9 mouse cellular contexts compared by ENCODE assay signal in genomic region chr5:93000774-93001757, GRCm38 (mm10). TPM values are rescaled to one million over a fixed set of nuclear protein-coding genes. Genes with fewer than 3 reads are reported as not detected.
DNase-seq lines count a peak whose midpoint lies in the region; ATAC-seq and TF ChIP-seq lines count a peak whose summit lies in the region.
"Had no signal": no experiment of that assay in that cellular context is flagged by ENCODE, and none has a peak within 500 bp of the region (broad histone marks: within the 10 kb centered on the region; RNA-seq: fewer than 3 reads in every experiment).

No protein-coding gene starts in this region.

- peak; percentile 38; the same call in 1 of the 2 replicates for ATAC-seq in forebrain, postnatal 0 days
- ATAC-seq in forebrain, embryonic 11.5 days (replicated peaks; ENCODE audit: low FRiP score) = no peak
- ATAC-seq in embryonic facial prominence, embryonic 12.5 days (ENCODE audit: insufficient number of reproducible peaks, insufficient read depth, low FRiP score, low TSS enrichment) = no peak
- ATAC-seq in heart, postnatal 0 days (ENCODE audit: insufficient read depth, low read depth) = peak; percentile 43; the same call in 1 of the 2 replicates

- no peak for TF ChIP-seq CTCF in forebrain, postnatal 0 days (IDR thresholded peaks at IDR 0.05; ENCODE audit: low read depth)
- no peak for TF ChIP-seq CTCF in heart, postnatal 0 days (IDR thresholded peaks at IDR 0.05; ENCODE audit: low read depth)
- TF ChIP-seq CTCF in left cerebral cortex, adult 2 months (IDR thresholded peaks at IDR 0.05) = no peak

- no peaks in the 10 kb centered on the region for H3K4me1 ChIP-seq in forebrain, postnatal 0 days (ENCODE audit: insufficient read depth)
- no peaks in the 10 kb centered on the region for H3K4me1 ChIP-seq in forebrain, embryonic 11.5 days (replicated peaks; ENCODE audit: control insufficient read depth, insufficient read depth, low read length)
- H3K4me1 ChIP-seq in embryonic facial prominence, embryonic 12.5 days = peaks cover 51% of the 10 kb centered on the region
- H3K4me1 ChIP-seq in heart, postnatal 0 days (ENCODE audit: control insufficient read depth, insufficient read depth) = peaks cover 5% of the 10 kb centered on the region

- no peaks in the 10 kb centered on the region for H3K9me3 ChIP-seq in forebrain, postnatal 0 days (ENCODE audit: low read length)
- no peaks in the 10 kb centered on the region for H3K9me3 ChIP-seq in forebrain, embryonic 11.5 days (ENCODE audit: control insufficient read depth, low read length)
- no peaks in the 10 kb centered on the region for H3K9me3 ChIP-seq in embryonic facial prominence, embryonic 12.5 days
- H3K9me3 ChIP-seq in heart, postnatal 0 days (replicated peaks; ENCODE audit: control insufficient read depth, low read length) = no peaks in the 10 kb centered on the region

- no peaks in the 10 kb centered on the region for H3K27me3 ChIP-seq in forebrain, postnatal 0 days (ENCODE audit: insufficient read depth, low read length)
- no peaks in the 10 kb centered on the region for H3K27me3 ChIP-seq in forebrain, embryonic 11.5 days (ENCODE audit: control insufficient read depth, insufficient read depth, low read length)
- H3K27me3 ChIP-seq in embryonic facial prominence, embryonic 12.5 days = no peaks in the 10 kb centered on the region
- no peaks in the 10 kb centered on the region for H3K27me3 ChIP-seq in heart, postnatal 0 days (ENCODE audit: control insufficient read depth, insufficient read depth, low read length)

- 78% methylated on average over 17 of the region's 17 CpGs for WGBS in forebrain, postnatal 0 days
- WGBS in forebrain, embryonic 11.5 days = 87% methylated on average over 17 of the region's 17 CpGs
- WGBS in embryonic facial prominence, embryonic 12.5 days = 48% methylated on average over 17 of the region's 17 CpGs
- WGBS in heart, postnatal 0 days = 25% methylated on average over 17 of the region's 17 CpGs

- intact Hi-C loops in left cerebral cortex, adult 2 months (cut with DNase I) = loop anchor here (2.0 to 5.0 kb wide), 3 partner anchors 20 to 161 kb away; partner anchors contain the start of gene Sowahb

- H3K36me3 ChIP-seq in forebrain, postnatal 0 days (ENCODE audit: insufficient read depth) = no peaks in the 10 kb centered on the region
- H3K36me3 ChIP-seq in forebrain, embryonic 11.5 days (ENCODE audit: control insufficient read depth, insufficient read depth, low read length) = no peaks in the 10 kb centered on the region
- no peaks in the 10 kb centered on the region for H3K36me3 ChIP-seq in embryonic facial prominence, embryonic 12.5 days
- H3K36me3 ChIP-seq in heart, postnatal 0 days (replicated peaks; ENCODE audit: control insufficient read depth, insufficient read depth, low read length) = no peaks in the 10 kb centered on the region

- H3K9ac ChIP-seq in forebrain, postnatal 0 days = no peak overlapping the region
- no peak overlapping the region for H3K9ac ChIP-seq in forebrain, embryonic 11.5 days (ENCODE audit: low read length)
- no peak overlapping the region for H3K9ac ChIP-seq in embryonic facial prominence, embryonic 12.5 days
- no peak overlapping the region for H3K9ac ChIP-seq in heart, postnatal 0 days (replicated peaks; ENCODE audit: low read depth, low read length)

- no peak for TF ChIP-seq EP300 in heart, postnatal 0 days (IDR thresholded peaks at IDR 0.05; ENCODE audit: low read depth)

- H3K4me2 ChIP-seq in forebrain, postnatal 0 days (ENCODE audit: low read depth) = no peak overlapping the region
- no peak overlapping the region for H3K4me2 ChIP-seq in forebrain, embryonic 11.5 days (ENCODE audit: low read depth, low read length, severe bottlenecking)
- H3K4me2 ChIP-seq in embryonic facial prominence, embryonic 12.5 days (replicated peaks) = no peak overlapping the region
- no peak overlapping the region for H3K4me2 ChIP-seq in heart, postnatal 0 days (ENCODE audit: low read depth, low read length)

- H3K4me3 ChIP-seq in forebrain, postnatal 0 days (ENCODE audit: low read depth, low read length) = no peak overlapping the region
- H3K4me3 ChIP-seq in forebrain, embryonic 11.5 days (ENCODE audit: low read depth, low read length) = no peak overlapping the region
- no peak overlapping the region for H3K4me3 ChIP-seq in embryonic facial prominence, embryonic 12.5 days
- H3K4me3 ChIP-seq in heart, postnatal 0 days (ENCODE audit: low read depth, low read length) = no peak overlapping the region
- no peak overlapping the region for H3K4me3 ChIP-seq in left cerebral cortex, adult 2 months

- H3K27ac ChIP-seq in forebrain, postnatal 0 days (ENCODE audit: low read depth, low read length) = no peak overlapping the region; the same call in 1 of the 2 replicates
- H3K27ac ChIP-seq in forebrain, embryonic 11.5 days (ENCODE audit: low read depth, low read length) = no peak overlapping the region
- peak overlapping the region; percentile 78 for H3K27ac ChIP-seq in embryonic facial prominence, embryonic 12.5 days
- peak overlapping the region; percentile 79 for H3K27ac ChIP-seq in heart, postnatal 0 days (ENCODE audit: low read depth)
- peak overlapping the region; percentile 93 for H3K27ac ChIP-seq in left cerebral cortex, adult 2 months

- no peak for DNase-seq in forebrain, postnatal 0 days
- no peak for DNase-seq in forebrain, embryonic 11.5 days (ENCODE audit: low spot score)
- peak; percentile 43 for DNase-seq in heart, postnatal 0 days (ENCODE audit: low spot score)
- peak; percentile 58 to 70 for DNase-seq in left cerebral cortex, adult 2 months (ENCODE audit: extremely low spot score in 1 of 2, low spot score in 2 of 2)
- DNase-seq in lung, postnatal 36 days = peak; percentile 76
- DNase-seq in Muller cell, postnatal 12 days (ENCODE audit: inconsistent ontology term) = no peak
- DNase-seq in urinary bladder, postnatal 10 days (ENCODE audit: low spot score) = no peak

RNA-seq across cellular contexts. Expression of gene Sowahb, which starts 43.8 kb away (rescaled TPM):
- total RNA-seq in forebrain, postnatal 0 days (2014; rRNA removed) = 0.10 and 0.46 TPM in 2 replicates
- polyA plus RNA-seq in forebrain, postnatal 0 days (2015; fragmentation: Nextera tagmentation; extraction: Ambion mirVana) = 0.10 and 0.12 TPM in 2 replicates
- 0.16 and 0.63 TPM in 2 replicates for polyA plus RNA-seq in forebrain, embryonic 11.5 days (2014; fragmentation: Nextera tagmentation; extraction: Ambion mirVana)
- 0.47 and 0.59 TPM in 2 replicates for polyA plus RNA-seq in embryonic facial prominence, embryonic 12.5 days (2016; fragmentation: Nextera tagmentation; extraction: Ambion mirVana)
- not detected in 2 replicates for total RNA-seq in heart, postnatal 0 days (2014; rRNA removed; ENCODE audit: low replicate concordance)
- polyA plus RNA-seq in heart, postnatal 0 days (2015; fragmentation: Nextera tagmentation; extraction: Ambion mirVana) = not detected in 2 replicates
- 10 to 100 TPM; 24.2 to 26.4 TPM for total RNA-seq in left cerebral cortex, adult 2 months (2021)
- polyA plus RNA-seq: spleen, adult 2 months had no signal

Comparison
In these comparisons a context has a peak if more than half of its experiments do, and no peak if none do; other contexts are left out.
1. ATAC-seq: peak in forebrain, postnatal 0 days (single experiment) and heart, postnatal 0 days (single experiment); none in forebrain, embryonic 11.5 days (single experiment) and embryonic facial prominence, embryonic 12.5 days (single experiment).
2. DNase-seq: peak in heart, postnatal 0 days (single experiment), left cerebral cortex, adult 2 months (2 of 2) and lung, postnatal 36 days (single experiment); none in forebrain, postnatal 0 days (single experiment), forebrain, embryonic 11.5 days (single experiment), Muller cell, postnatal 12 days (single experiment) and urinary bladder, postnatal 10 days (single experiment).
3. H3K27ac ChIP-seq: peak in embryonic facial prominence, embryonic 12.5 days (single experiment), heart, postnatal 0 days (single experiment) and left cerebral cortex, adult 2 months (single experiment); none in forebrain, postnatal 0 days (single experiment) and forebrain, embryonic 11.5 days (single experiment).